Mouse (Mus musculus) heart, postnatal 0 days (tissue): ENCODE data around the gene Drg2.

Experiments used
- CTCF ChIP-seq: IDR thresholded peaks from 2 replicates; pipeline ENCODE4 v1.5.1; 2016; ENCODE audit warnings: antibody characterized with exemption, control low read depth, low read depth
- EP300 ChIP-seq: IDR thresholded peaks from 2 replicates; pipeline ENCODE4 v1.6.1; 2016; ENCODE audit warnings: antibody characterized with exemption, low read depth

GRCm38 (mm10) chr11:60433501-60433900 lies 20.9 kb upstream of the Drg2 start:
- TF ChIP-seq CTCF (no peak), EP300 (no peak)
